Mouse (Mus musculus) MEL (cell line): ENCODE data around the gene Kcnj4.

Source experiments
- CTCF ChIP-seq, 3 experiments: IDR thresholded peaks in 2 of 3; conservative IDR thresholded peaks in 1 of 3; 2 replicates each; pipeline ENCODE4 v1.5.1; 2011 to 2012; ENCODE audit warnings: low read length in 3 of 3, low read depth in 2 of 3, mild to moderate bottlenecking in 2 of 3, improper control_type of control experiment in 1 of 3, inconsistent platforms in 1 of 3, mixed read lengths in 1 of 3, moderate library complexity in 1 of 3; ENCODE audit not compliant: control insufficient read depth in 1 of 3, insufficient read depth in 1 of 3, poor library complexity in 1 of 3, severe bottlenecking in 1 of 3
- E2F4 ChIP-seq: IDR thresholded peaks from 2 replicates; pipeline ENCODE4 v1.6.1; 2011; ENCODE audit warnings: low read depth, low read length, improper control_type of control experiment, borderline replicate concordance
- EP300 ChIP-seq, 2 experiments: IDR thresholded peaks; 2 replicates each; pipeline ENCODE4 v1.6.1; 2011; ENCODE audit warnings: improper control_type of control experiment in 2 of 2, low read length in 2 of 2, low read depth in 1 of 2, mild to moderate bottlenecking in 1 of 2
- GABPA ChIP-seq: IDR thresholded peaks from 2 replicates; pipeline ENCODE4 v1.6.1; 2012; ENCODE audit warnings: low read depth, mild to moderate bottlenecking, inconsistent platforms, low read length, improper control_type of control experiment, moderate library complexity
- JUND ChIP-seq: IDR thresholded peaks from 2 replicates; pipeline ENCODE4 v1.6.1; 2011; ENCODE audit warnings: low read depth, mild to moderate bottlenecking, improper control_type of control experiment, low read length
- KAT2A ChIP-seq: conservative IDR thresholded peaks from 2 replicates; pipeline ENCODE4 v1.6.1; 2012; ENCODE audit warnings: low read depth, low read length, improper control_type of control experiment, inconsistent platforms
- MAFK ChIP-seq: IDR thresholded peaks from 2 replicates; pipeline ENCODE4 v1.6.1; 2011; ENCODE audit warnings: low read depth, mild to moderate bottlenecking, low read length, improper control_type of control experiment, borderline replicate concordance
- NELFE ChIP-seq: IDR thresholded peaks from 2 replicates; pipeline ENCODE4 v1.6.1; 2011; ENCODE audit warnings: low read depth, low read length, improper control_type of control experiment
- NRF1 ChIP-seq: IDR thresholded peaks from 2 replicates; pipeline ENCODE4 v1.6.1; 2014; ENCODE audit warnings: low read depth, mild to moderate bottlenecking, inconsistent platforms, low read length, improper control_type of control experiment, moderate library complexity; ENCODE audit not compliant: poor library complexity, insufficient read depth, severe bottlenecking
- POLR2A ChIP-seq, 2 experiments: IDR thresholded peaks; 2 replicates each; pipeline ENCODE4 v1.6.1; 2011 to 2012; ENCODE audit warnings: low read length in 2 of 2, mild to moderate bottlenecking in 2 of 2, control low read depth in 1 of 2, improper control_type of control experiment in 1 of 2, low read depth in 1 of 2, moderate library complexity in 1 of 2; ENCODE audit not compliant: control insufficient read depth in 1 of 2, insufficient read depth in 1 of 2, poor library complexity in 1 of 2
- POLR2AphosphoS2 ChIP-seq: IDR thresholded peaks from 2 replicates; pipeline ENCODE4 v1.6.1; 2011; ENCODE audit warnings: low read length, improper control_type of control experiment
- SIN3A ChIP-seq: IDR thresholded peaks from 2 replicates; pipeline ENCODE4 v1.6.1; 2012; ENCODE audit warnings: low read length, improper control_type of control experiment, inconsistent platforms
- USF2 ChIP-seq, 2 experiments: IDR thresholded peaks; 2 replicates each; pipeline ENCODE4 v1.6.1; 2011 to 2012; ENCODE audit warnings: improper control_type of control experiment in 2 of 2, low read length in 2 of 2, borderline replicate concordance in 1 of 2, inconsistent platforms in 1 of 2, low read depth in 1 of 2, mild to moderate bottlenecking in 1 of 2; ENCODE audit not compliant: insufficient read depth in 1 of 2
- ZKSCAN1 ChIP-seq: IDR thresholded peaks from 2 replicates; pipeline ENCODE4 v1.6.1; 2012; ENCODE audit warnings: low read depth, mild to moderate bottlenecking, inconsistent platforms, low read length, improper control_type of control experiment, moderate library complexity

GRCm38 (mm10) chr15:79473042-79473441 lies 32.0 kb downstream of the Kcnj4 start:
- TF ChIP-seq POLR2A (IDR thresholded peaks at IDR 0.05; ENCODE audit: control insufficient read depth in 1 of 2, insufficient read depth in 1 of 2, low read depth in 1 of 2, low read length in 2 of 2, poor library complexity in 1 of 2): no peak
- TF ChIP-seq POLR2AphosphoS2: no peak
- peak; percentile 57 to 68 (median 64) for TF ChIP-seq CTCF (IDR thresholded peaks at IDR 0.05 in 2 of 3, conservative IDR thresholded peaks at IDR 0.05 in 1 of 3; ENCODE audit: control insufficient read depth in 1 of 3, insufficient read depth in 1 of 3, low read depth in 2 of 3, low read length in 3 of 3, poor library complexity in 1 of 3, severe bottlenecking in 1 of 3)
- TF ChIP-seq E2F4: no peak
- no peak for TF ChIP-seq MAFK
- TF ChIP-seq JUND: no peak
- TF ChIP-seq USF2 (IDR thresholded peaks at IDR 0.05; ENCODE audit: borderline replicate concordance in 1 of 2, insufficient read depth in 1 of 2, low read depth in 1 of 2, low read length in 2 of 2): no peak
- no peak for TF ChIP-seq ZKSCAN1
- TF ChIP-seq SIN3A: no peak
- TF ChIP-seq EP300 (IDR thresholded peaks at IDR 0.05; ENCODE audit: low read depth in 1 of 2, low read length in 2 of 2): no peak
- no peak for TF ChIP-seq GABPA
- no peak for TF ChIP-seq NRF1
- no peak for TF ChIP-seq KAT2A
- no peak for TF ChIP-seq NELFE
